Mouse (Mus musculus) C2C12 (cell line): ENCODE measurements around the gene Dio1.

Experiments
- CEBPB ChIP-seq: IDR thresholded peaks from one replicate; pipeline ENCODE4 v1.6.1; 2011; ENCODE audit warnings: low read depth, mild to moderate bottlenecking, control low read depth, moderate library complexity
- CTCF ChIP-seq: IDR thresholded peaks from one replicate; pipeline ENCODE4 v1.5.1; 2011; ENCODE audit not compliant: control insufficient read depth, insufficient read depth, insufficient read length
- MAX ChIP-seq: IDR thresholded peaks from one replicate; pipeline ENCODE4 v1.6.1; 2011; ENCODE audit warnings: mild to moderate bottlenecking, control low read depth
- MYOD1 ChIP-seq: IDR thresholded peaks from one replicate; pipeline ENCODE4 v1.6.1; 2011; ENCODE audit warnings: low read depth; ENCODE audit not compliant: control insufficient read depth, insufficient read length
- MYOG ChIP-seq: IDR thresholded peaks from one replicate; pipeline ENCODE4 v1.6.1; 2011; ENCODE audit not compliant: control insufficient read depth, insufficient read length; ENCODE audit errors: extremely low read depth
- USF1 ChIP-seq: IDR thresholded peaks from one replicate; pipeline ENCODE4 v1.6.1; 2011; ENCODE audit warnings: low read depth, mild to moderate bottlenecking, control low read depth, moderate library complexity

DNA sequence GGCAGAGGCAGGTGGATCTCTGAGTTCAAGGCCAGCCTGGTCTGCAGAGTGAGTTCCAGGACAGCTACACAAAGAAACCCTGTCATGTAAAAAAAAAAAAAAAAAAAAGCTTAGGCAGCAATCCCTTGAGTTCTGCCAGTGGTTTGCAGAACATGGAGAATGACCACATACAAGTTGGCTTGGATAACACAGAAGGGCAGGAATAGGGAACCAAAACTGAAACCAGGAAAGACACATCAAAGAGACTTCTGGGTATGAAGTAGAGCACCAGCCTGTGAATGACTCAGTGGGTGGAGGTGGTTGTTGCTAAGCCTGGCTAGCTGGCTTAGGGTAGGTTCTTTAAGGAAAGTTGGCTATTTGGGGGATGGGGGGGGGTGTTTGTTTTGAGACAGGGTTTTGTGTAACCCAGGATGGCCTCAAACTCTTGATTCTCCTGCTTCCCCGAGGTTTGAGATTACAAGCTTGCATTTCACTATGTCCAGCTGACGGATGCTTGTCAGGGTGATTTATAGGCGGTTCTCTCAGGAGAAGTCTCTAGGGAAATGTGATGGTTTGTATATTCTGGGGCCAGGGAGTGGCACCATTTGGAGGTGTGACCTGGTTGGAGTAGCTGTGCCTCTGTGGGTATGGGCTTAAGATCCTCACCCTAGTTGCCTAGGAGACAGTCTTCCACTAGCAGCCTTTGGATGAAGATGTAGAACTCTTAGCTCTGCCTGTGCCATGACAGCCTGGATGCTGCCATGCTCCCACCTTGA lies 21.3 kb downstream of the Dio1 start:
- TF ChIP-seq MYOG (no peak), USF1 (no peak), CTCF (no peak), CEBPB (no peak), MYOD1 (no peak), MAX (no peak)
